Mouse (Mus musculus): ENCODE measurements around the gene Saxo2.

Saxo2 gene

DNA sequence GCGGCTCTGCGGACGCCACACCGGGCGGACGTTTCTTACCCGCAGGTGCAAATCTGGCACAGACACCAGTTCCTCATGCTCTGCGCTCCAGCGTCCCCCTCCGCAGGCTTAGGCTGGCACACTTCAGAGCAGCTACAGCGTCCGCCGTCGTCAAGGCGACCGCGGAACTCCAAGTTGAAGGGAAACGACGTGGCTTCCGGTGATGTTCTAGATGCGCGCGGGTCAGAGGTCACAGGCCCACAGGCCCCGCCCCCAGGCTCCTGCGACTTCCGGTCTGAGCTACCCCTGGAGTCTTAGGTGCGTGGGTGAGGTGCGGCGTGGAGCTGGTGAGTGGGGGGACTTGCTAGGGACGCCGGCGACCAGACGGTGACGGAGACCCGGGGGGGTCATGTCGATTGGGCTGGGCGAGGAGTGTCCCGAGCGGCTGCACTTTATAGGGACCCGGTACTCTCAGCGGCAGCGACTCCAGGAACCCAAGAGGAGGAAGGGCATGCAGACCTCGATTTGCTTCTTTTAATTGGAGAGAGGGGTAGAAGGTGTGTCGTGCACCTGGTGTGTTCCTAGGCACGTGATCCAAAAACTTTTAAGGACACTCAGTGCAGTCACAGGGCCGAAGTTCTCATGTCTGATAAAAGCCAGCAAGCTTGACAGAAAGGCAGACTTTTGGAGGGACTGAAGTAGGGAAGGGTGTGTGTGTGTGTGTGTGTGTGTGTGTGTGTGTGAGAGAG is at the start of gene Saxo2, which contains the start of gene Efl1:
Gene Saxo2 (minus strand): TSS at position 176 of the 728 bp plus-strand sequence.
Gene Efl1 (plus strand): TSS at position 262 of the 728 bp plus-strand sequence.
- DNase-seq = peak; percentile 98 to 99

GRCm38 (mm10) chr7:82697668-82698067 is 49.3 kb upstream of the Saxo2 start:
- no peak for DNase-seq

GRCm38 (mm10) chr7:82691021-82691738 is 42.9 kb upstream of the Saxo2 start:
- DNase-seq = no peak

- DNase-seq = peak in 1 of 2 experiments; percentile 13
Observed at GRCm38 (mm10) chr7:82688736-82689135, 40.4 kb upstream of the Saxo2 start.

DNA sequence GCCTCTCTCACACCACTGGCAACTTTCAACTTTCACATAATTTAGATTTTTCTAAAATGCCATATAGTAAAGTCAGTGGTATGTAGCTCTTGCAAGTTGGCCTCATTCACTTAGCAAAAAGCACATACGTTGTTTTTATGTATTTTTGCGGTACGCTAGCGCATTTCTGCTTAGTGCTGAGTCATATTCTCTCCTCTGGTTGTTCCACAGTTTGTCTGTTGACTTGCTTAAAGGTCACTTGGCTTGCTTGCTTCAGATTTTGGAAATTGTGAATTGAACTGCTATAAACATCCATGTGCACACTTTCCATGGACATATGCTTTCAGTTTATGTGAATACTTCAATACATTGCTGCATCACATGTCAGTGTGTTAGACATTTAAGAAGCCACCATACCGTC is 31.6 kb upstream of the Saxo2 start:
- DNase-seq = no peak

- peak in 1 of 2 experiments; percentile 12 for DNase-seq
Observed at GRCm38 (mm10) chr7:82676834-82677233, 28.5 kb upstream of the Saxo2 start.

GRCm38 (mm10) chr7:82676001-82676400 is 27.7 kb upstream of the Saxo2 start:
- no peak for DNase-seq

DNA sequence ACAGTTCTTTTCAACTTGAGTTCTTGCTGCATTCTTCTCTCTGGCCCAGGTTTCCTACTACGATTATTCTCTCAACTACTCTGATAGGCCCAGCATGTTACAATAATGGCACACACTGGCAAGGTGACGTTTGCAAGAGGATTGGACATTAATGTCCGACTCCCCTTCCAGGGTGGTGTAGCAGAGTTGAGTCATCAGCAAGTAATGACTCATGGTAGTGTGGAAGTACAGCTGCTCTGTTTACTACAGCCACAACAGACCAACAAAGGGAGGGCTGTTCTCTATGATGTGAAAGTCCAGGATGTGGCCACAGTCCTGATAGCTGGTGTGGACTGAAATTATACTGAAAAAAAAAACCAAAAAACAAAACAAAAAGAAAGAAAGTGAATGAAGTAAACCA is 16.3 kb upstream of the Saxo2 start:
- no peak for DNase-seq

- peak in 1 of 2 experiments; percentile 11 for DNase-seq
Observed at GRCm38 (mm10) chr7:82649081-82649445, 735 bp upstream of the Saxo2 start.

- no peak for DNase-seq
Observed at GRCm38 (mm10) chr7:82647909-82648308, 419 bp downstream of the Saxo2 start.

DNA sequence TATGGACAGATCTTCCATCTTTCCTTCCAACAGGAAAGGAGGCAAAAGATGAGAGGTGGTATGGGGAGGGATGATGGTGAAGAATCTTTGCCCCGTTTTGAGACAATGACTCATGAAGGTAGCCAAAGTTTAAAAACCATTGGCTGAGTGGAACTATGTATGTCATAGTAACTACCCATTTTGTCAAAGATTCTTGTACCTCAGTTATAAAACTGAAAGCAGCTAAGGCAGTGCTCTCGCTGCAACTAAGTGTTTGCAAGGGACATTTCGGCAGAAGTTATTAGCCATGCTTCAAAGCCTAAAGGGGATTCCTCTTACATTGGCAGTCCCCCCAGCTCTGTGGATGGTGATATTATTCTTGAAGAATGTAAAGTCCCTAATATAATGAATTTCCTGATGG is 1.1 kb downstream of the Saxo2 start:
- no peak for DNase-seq

DNA sequence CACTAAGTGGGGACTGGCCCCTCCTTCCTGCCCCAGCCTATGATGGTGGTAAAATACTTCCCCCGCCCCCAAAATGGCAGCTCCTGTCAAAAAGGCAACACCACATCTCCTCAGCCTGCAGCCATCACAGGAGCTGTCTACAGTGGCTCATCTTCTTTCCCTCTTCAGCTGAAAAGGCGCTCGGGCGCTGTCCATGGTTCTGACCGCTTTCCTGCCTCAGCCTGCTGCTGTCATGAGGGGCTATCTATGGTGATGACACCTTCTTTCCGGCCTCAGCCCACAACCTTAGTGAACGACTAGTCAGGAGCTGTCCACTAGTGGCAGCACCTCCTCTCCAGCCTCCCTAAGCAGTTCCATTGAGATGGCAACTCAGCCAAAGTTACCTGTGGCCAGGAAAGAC is 23.0 kb downstream of the Saxo2 start:
- peak; percentile 10 to 18 for DNase-seq

DNA sequence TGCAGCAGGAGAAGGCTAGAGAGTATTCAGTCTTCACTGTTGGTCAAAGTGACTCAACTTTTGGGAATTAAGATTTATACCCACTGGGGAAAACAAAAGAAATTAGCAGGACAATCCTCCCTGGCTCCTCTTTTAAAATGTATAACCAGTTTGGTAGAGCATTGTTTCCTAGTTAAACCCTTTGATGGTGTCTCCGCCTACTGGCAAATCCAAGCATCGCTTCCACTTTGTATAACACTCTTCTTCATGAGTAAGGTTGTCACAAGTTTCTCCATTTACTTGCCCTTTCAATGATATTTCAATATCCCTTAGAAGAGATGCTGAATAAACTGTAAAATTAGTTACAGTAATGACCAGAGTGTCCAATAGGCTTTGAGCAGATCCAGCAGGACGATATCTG is 38.7 kb downstream of the Saxo2 start:
- peak; percentile 48 to 51 for DNase-seq

GRCm38 (mm10) chr7:82605425-82605824 is 42.9 kb downstream of the Saxo2 start:
- no peak for DNase-seq

- no peak for DNase-seq
Observed at GRCm38 (mm10) chr7:82602008-82602407, 46.3 kb downstream of the Saxo2 start.

DNA sequence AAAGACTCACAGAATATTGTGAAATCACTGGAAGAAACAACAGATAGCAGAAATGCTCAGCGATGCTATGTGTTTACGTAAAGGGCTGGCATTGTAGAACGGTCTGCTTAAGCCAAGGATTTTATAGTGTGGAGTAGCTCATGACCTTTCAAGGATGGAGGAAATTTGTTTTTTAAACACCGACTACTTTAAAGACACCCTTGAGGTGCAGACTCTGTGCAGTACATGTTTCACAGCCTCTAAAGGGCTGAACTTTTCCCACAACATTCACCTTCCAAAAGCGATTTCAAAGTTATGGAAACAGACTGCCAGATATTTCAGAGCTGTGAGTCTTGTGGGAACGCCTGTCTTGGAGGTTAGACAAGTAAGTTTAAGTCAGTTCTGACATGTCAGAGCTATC is 57.4 kb downstream of the Saxo2 start:
- DNase-seq = no peak
